ENCODE assay signal across 8 mouse cellular contexts in the genomic region with DNA sequence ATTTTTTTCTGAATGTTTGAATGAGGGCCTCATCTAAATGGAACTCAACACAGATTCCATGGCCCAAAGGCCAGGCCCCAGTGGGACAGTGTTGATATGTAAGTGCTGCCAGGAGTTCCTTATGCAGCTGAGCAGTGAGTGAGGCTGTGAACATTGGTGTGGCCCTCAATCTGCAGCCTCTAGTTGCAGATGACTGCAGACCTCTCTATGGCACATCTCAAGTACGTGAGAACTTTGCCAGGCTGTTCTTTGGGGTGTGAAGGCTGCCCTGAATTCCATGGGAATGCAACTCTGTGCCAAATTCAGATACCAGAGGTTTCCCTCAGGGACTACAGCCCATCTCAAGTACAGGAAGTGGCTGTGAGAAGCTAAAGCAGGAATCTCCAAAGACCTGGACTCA.
DNase-seq lines count a peak whose midpoint lies in the region; ATAC-seq and TF ChIP-seq lines count a peak whose summit lies in the region.

No protein-coding gene starts in this region.

- DNase-seq in gastrocnemius, postnatal 14 days: peak; percentile 42
- peak; percentile 34 to 49 for DNase-seq in heart, postnatal 36 days
- DNase-seq in lung, postnatal 0 days (ENCODE audit: low spot score): peak; percentile 62
- DNase-seq in yolk sac, embryonic 10.5 days (ENCODE audit: low spot score): no peak
- DNase-seq in retina, embryonic 14.5 days (ENCODE audit: low spot score): no peak

- intact Hi-C loops in gastrocnemius, postnatal 14 days (cut with DNase I; ENCODE audit: low total_unique reads): no loop called here
- intact Hi-C loops in heart, postnatal 36 days (cut with DNase I): no loop called here

- no peak for TF ChIP-seq CTCF in lung, postnatal 0 days (IDR thresholded peaks at IDR 0.05)

- H3K4me3 ChIP-seq in brown adipose tissue, adult 24 weeks (ENCODE audit: insufficient read depth, low read depth, low read length): no peak overlapping the region
- H3K4me3 ChIP-seq in lung, postnatal 0 days (ENCODE audit: low read depth, low read length): no peak overlapping the region

- H3K9me3 ChIP-seq in lung, postnatal 0 days (ENCODE audit: low read length): no peaks in the 10 kb centered on the region

- H3K9ac ChIP-seq in lung, postnatal 0 days (replicated peaks; ENCODE audit: low read depth): no peak overlapping the region

- no peak overlapping the region for H3K4me2 ChIP-seq in lung, postnatal 0 days (replicated peaks; ENCODE audit: low read depth, low read length)

- peaks cover 7% of the 10 kb centered on the region; the same call in 1 of the 2 replicates for H3K4me1 ChIP-seq in brown adipose tissue, adult 24 weeks (ENCODE audit: control insufficient read depth, insufficient read depth, insufficient read length, low read length)
- peaks cover 2% of the 10 kb centered on the region; the same call in 1 of the 2 replicates for H3K4me1 ChIP-seq in lung, postnatal 0 days (ENCODE audit: insufficient read depth, low read depth, low read length)

- ATAC-seq in lung, postnatal 0 days: peak; percentile 83
- ATAC-seq in inflammation-experienced regulatory T-cells, adult 6 months: no peak
- ATAC-seq in CD4-positive, CD25-positive, alpha-beta regulatory T cell, adult 4 months: no peak

- H3K27ac ChIP-seq in brown adipose tissue, adult 24 weeks (replicated peaks; ENCODE audit: low read depth, low read length): peak overlapping the region; percentile 69; the same call in 1 of the 2 replicates
- no peak overlapping the region for H3K27ac ChIP-seq in lung, postnatal 0 days (ENCODE audit: low read length)

- no peaks in the 10 kb centered on the region for H3K36me3 ChIP-seq in lung, postnatal 0 days (ENCODE audit: insufficient read depth, low read length)

- no peaks in the 10 kb centered on the region for H3K27me3 ChIP-seq in lung, postnatal 0 days (replicated peaks; ENCODE audit: insufficient read depth, low read length)

- TF ChIP-seq EP300 in lung, postnatal 0 days (IDR thresholded peaks at IDR 0.05): no peak

- WGBS in lung, postnatal 0 days: 18% methylated on average over 1 of the region's 1 CpGs

Comparison
In these comparisons a context has a peak if more than half of its experiments do, and no peak if none do; other contexts are left out.
1. DNase-seq: peak in gastrocnemius, postnatal 14 days (single experiment), heart, postnatal 36 days (2 of 2) and lung, postnatal 0 days (single experiment); none in yolk sac, embryonic 10.5 days (single experiment) and retina, embryonic 14.5 days (single experiment).